Mouse (Mus musculus) liver, embryonic 14.5 days (tissue): ENCODE results near the gene Snapc5.

Experiments used
- CTCF ChIP-seq: IDR thresholded peaks from 2 replicates; pipeline ENCODE4 v1.5.1; 2016; ENCODE audit warnings: antibody characterized with exemption, low read depth, control low read depth
- EP300 ChIP-seq: IDR thresholded peaks from 2 replicates; pipeline ENCODE4 v1.6.1; 2016; ENCODE audit warnings: antibody characterized with exemption, low read depth

- no peak for TF ChIP-seq CTCF
- no peak for TF ChIP-seq EP300
Measured at GRCm38 (mm10) chr9:64219305-64219704, 40.2 kb downstream of the Snapc5 start.
